Mouse (Mus musculus): ENCODE measurements around the gene Elmo1. TPM values are rescaled to one million over a fixed set of nuclear protein-coding genes. Genes with fewer than 3 reads are reported as not detected.
A peak's percentile ranks its signal among the peaks of the same experiment; 100 is the strongest.

Gene Elmo1
- polyA plus RNA-seq, 1 experiment from 2014 or later = 13.8 TPM

DNA sequence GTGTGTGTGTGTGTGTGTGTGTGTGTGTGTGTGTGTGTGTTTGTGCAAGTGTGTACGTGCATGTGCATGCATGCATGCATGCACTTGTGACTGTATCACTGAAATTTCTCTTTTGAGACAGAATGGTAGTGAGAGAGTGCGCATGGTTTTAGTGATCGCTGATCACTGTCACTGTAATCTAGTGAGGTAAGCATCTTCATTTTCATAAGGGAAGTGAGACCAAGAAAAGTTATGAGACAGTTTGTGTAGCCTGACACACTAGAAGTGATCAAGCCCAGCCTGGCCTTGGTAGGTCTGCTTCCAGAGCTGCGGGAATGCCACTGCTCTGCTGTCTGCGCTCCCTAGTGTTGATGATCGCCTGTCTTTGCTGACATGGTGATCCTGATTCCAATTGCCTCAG is 122.3 kb downstream of the Elmo1 start:
- Histone ChIP-seq H3K4me1 (no peaks in the 10 kb centered on the region), H3K36me3 (no peaks in the 10 kb centered on the region), H3K4me3 (no peak overlapping the region), H3K27ac (replicated peaks) (no peak overlapping the region), H3K9me3 (replicated peaks) (no peaks in the 10 kb centered on the region), H3K27me3 (ENCODE audit: low read depth, poor library complexity, severe bottlenecking) (no peaks in the 10 kb centered on the region)
- DNase-seq (ENCODE audit: low spot score) = no peak
- WGBS = 88% methylated on average over 6 of the region's 6 CpGs

- H3K9me3 ChIP-seq (replicated peaks) = no peaks in the 10 kb centered on the region
- no peaks in the 10 kb centered on the region for H3K36me3 ChIP-seq
- no peaks in the 10 kb centered on the region for H3K27me3 ChIP-seq (ENCODE audit: low read depth, poor library complexity, severe bottlenecking)
- no peak overlapping the region for H3K27ac ChIP-seq (replicated peaks)
- no peak overlapping the region for H3K4me3 ChIP-seq
- WGBS = 93% methylated on average over 5 of the region's 5 CpGs
- DNase-seq (ENCODE audit: low spot score) = no peak
- H3K4me1 ChIP-seq = no peaks in the 10 kb centered on the region
Observed at GRCm38 (mm10) chr13:20213861-20214260, 123.5 kb downstream of the Elmo1 start.

GRCm38 (mm10) chr13:20217453-20218090 is 127.2 kb downstream of the Elmo1 start:
- 75% methylated on average over 4 of the region's 4 CpGs for WGBS

DNA sequence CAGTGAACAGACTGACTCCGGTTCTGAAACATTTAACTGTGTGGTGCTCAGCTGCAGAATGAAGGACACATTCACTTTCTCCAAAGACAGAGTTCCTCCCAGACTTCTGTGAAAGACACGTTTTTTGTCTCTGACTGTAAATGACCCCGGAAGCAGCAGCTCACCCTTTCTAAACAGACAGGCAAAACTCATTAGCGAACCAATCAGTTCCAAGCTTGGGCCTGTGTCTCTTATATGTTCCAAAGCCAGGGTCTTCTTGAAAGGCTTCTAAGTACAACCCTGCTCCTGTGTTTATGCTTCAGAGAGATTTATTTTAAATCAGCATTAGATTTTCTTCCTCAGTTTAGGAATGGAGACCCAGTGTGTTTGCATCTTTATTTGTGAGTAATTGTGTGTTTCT is 127.7 kb downstream of the Elmo1 start:
- DNase-seq (ENCODE audit: low spot score) = no peak
- Histone ChIP-seq H3K4me3 (no peak overlapping the region), H3K27ac (replicated peaks) (no peak overlapping the region), H3K9me3 (replicated peaks) (no peaks in the 10 kb centered on the region), H3K36me3 (no peaks in the 10 kb centered on the region), H3K4me1 (no peaks in the 10 kb centered on the region), H3K27me3 (ENCODE audit: low read depth, poor library complexity, severe bottlenecking) (no peaks in the 10 kb centered on the region)
- WGBS = 79% methylated on average over 4 of the region's 4 CpGs

More at GRCm38 (mm10) chr13:20217453-20218090, 127.2 kb downstream of the Elmo1 start:
- Histone ChIP-seq H3K4me3 (no peak overlapping the region), H3K9me3 (replicated peaks) (no peaks in the 10 kb centered on the region), H3K27me3 (ENCODE audit: low read depth, poor library complexity, severe bottlenecking) (no peaks in the 10 kb centered on the region), H3K4me1 (no peaks in the 10 kb centered on the region), H3K27ac (replicated peaks) (no peak overlapping the region), H3K36me3 (no peaks in the 10 kb centered on the region)
- DNase-seq (ENCODE audit: low spot score) = no peak

DNA sequence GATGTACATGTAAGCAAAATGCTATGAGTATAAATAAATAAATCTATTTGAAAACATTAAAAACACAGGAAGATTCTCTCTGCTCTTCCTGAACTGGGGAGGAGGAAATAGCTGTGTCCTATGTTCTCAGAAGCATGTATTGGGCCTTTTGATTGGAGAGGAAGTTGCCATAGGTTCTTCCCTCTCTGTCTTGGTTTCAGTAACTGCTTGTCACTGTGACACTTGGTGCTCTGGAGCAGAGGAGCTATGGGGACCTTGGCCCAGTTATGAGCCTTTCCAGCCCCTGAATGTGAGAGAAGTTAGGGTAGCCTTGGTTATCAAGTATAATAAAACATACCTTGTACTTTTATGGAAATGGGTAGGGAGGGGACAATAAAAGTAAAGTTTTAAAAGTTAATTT is 130.0 kb downstream of the Elmo1 start:
- H3K9me3 ChIP-seq (replicated peaks) = no peaks in the 10 kb centered on the region
- no peaks in the 10 kb centered on the region for H3K36me3 ChIP-seq
- H3K27ac ChIP-seq (replicated peaks) = no peak overlapping the region
- no peak overlapping the region for H3K4me3 ChIP-seq
- H3K27me3 ChIP-seq (ENCODE audit: low read depth, poor library complexity, severe bottlenecking) = no peaks in the 10 kb centered on the region
- H3K4me1 ChIP-seq = no peaks in the 10 kb centered on the region
- DNase-seq (ENCODE audit: low spot score) = no peak

DNA sequence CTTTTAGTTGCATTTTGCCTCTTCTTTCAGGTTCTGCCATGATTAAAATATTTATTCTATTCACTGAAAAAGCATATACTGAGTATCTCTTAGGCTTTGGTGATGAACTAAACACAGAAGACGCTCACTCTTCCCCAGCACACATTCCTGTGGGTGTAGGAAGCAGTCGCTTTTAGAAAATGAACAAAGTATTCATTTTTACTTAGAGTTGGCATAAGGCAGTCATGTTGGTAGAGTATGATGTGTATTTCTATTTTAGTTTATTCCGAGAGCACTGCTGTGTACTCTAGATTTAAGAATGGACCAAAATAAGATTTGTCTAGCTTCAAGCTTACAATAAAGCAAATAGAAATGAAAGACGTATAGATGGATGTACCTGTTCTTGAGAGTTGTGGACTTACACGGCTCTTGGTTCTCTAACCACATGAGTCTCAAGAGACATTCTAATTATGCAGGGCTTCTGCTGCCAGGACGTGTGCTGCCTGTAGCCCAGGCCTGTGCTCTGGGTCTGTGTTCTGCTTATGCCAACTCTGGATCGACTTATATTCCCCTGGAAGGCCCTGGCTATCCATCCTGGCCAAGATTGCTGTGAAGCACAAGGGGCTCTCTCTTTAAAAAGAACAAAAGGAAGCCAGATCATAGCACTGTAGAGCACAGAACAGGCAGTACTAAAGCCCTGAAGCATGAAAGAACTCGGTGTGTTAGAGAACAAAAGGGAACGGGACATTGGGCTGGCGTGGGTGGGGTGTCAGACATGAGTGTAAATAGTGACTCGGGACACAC is 137.7 kb downstream of the Elmo1 start:
- DNase-seq (ENCODE audit: low spot score) = no peak
- no peaks in the 10 kb centered on the region for H3K36me3 ChIP-seq
- no peaks in the 10 kb centered on the region for H3K9me3 ChIP-seq (replicated peaks)
- H3K4me1 ChIP-seq = peaks cover 4% of the 10 kb centered on the region
- H3K27ac ChIP-seq (replicated peaks) = peak overlapping the region; percentile 14; the same call in 1 of the 2 replicates
- no peak overlapping the region for H3K4me3 ChIP-seq
- WGBS = 68% methylated on average over 11 of the region's 11 CpGs
- H3K27me3 ChIP-seq (ENCODE audit: low read depth, poor library complexity, severe bottlenecking) = no peaks in the 10 kb centered on the region

- WGBS = 77% methylated on average over 11 of the region's 11 CpGs
- DNase-seq (ENCODE audit: low spot score) = peak; percentile 20
Observed at GRCm38 (mm10) chr13:20231837-20232728, 141.7 kb downstream of the Elmo1 start.

GRCm38 (mm10) chr13:20233707-20234106 is 143.3 kb downstream of the Elmo1 start:
- Histone ChIP-seq H3K9me3 (replicated peaks) (no peaks in the 10 kb centered on the region), H3K36me3 (no peaks in the 10 kb centered on the region), H3K27ac (replicated peaks) (no peak overlapping the region), H3K4me1 (no peaks in the 10 kb centered on the region), H3K4me3 (no peak overlapping the region), H3K27me3 (ENCODE audit: low read depth, poor library complexity, severe bottlenecking) (no peaks in the 10 kb centered on the region)
- no peak for DNase-seq (ENCODE audit: low spot score)
- 93% methylated on average over 7 of the region's 7 CpGs for WGBS

More at GRCm38 (mm10) chr13:20231837-20232728, 141.7 kb downstream of the Elmo1 start:
- Histone ChIP-seq H3K4me1 (peaks cover 4% of the 10 kb centered on the region), H3K36me3 (no peaks in the 10 kb centered on the region), H3K27me3 (ENCODE audit: low read depth, poor library complexity, severe bottlenecking) (no peaks in the 10 kb centered on the region), H3K4me3 (no peak overlapping the region), H3K27ac (replicated peaks) (no peak overlapping the region; the same call in 1 of the 2 replicates), H3K9me3 (replicated peaks) (no peaks in the 10 kb centered on the region)

GRCm38 (mm10) chr13:20237615-20238014 is 147.2 kb downstream of the Elmo1 start:
- no peak for DNase-seq (ENCODE audit: low spot score)
- H3K9me3 ChIP-seq (replicated peaks) = no peaks in the 10 kb centered on the region
- H3K4me1 ChIP-seq = no peaks in the 10 kb centered on the region
- no peak overlapping the region for H3K27ac ChIP-seq (replicated peaks)
- no peak overlapping the region for H3K4me3 ChIP-seq
- WGBS = 75% methylated on average over 5 of the region's 5 CpGs
- no peaks in the 10 kb centered on the region for H3K27me3 ChIP-seq (ENCODE audit: low read depth, poor library complexity, severe bottlenecking)
- no peaks in the 10 kb centered on the region for H3K36me3 ChIP-seq

- Histone ChIP-seq H3K4me3 (no peak overlapping the region), H3K27ac (replicated peaks) (no peak overlapping the region), H3K36me3 (no peaks in the 10 kb centered on the region), H3K27me3 (ENCODE audit: low read depth, poor library complexity, severe bottlenecking) (no peaks in the 10 kb centered on the region), H3K9me3 (replicated peaks) (no peaks in the 10 kb centered on the region), H3K4me1 (no peaks in the 10 kb centered on the region)
- 68% methylated on average over 3 of the region's 3 CpGs for WGBS
- no peak for DNase-seq (ENCODE audit: low spot score)
Observed at GRCm38 (mm10) chr13:20238146-20238545, 147.8 kb downstream of the Elmo1 start.

DNA sequence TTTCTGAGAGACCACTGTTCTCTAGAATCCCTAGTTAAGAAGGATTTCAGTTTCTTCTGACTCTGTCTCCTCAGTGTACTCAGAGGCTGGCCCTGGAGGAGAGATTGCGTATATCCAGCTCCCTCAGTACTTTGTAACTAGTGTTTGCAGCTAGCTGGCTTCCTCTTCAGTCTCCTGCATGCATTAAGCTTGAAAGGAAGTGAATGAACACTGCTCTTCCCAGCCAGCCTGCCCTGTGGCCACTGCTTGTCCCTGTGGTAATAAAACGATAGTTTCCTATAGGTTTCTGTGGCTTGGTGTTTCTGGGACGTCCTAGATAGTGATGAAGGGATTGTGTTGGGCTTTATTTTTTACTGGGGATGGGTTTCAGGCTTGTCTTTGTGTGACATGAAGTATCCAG is 148.3 kb downstream of the Elmo1 start:
- WGBS = 87% methylated on average over 3 of the region's 3 CpGs
- H3K27ac ChIP-seq (replicated peaks) = no peak overlapping the region
- H3K36me3 ChIP-seq = no peaks in the 10 kb centered on the region
- no peaks in the 10 kb centered on the region for H3K4me1 ChIP-seq
- H3K9me3 ChIP-seq (replicated peaks) = no peaks in the 10 kb centered on the region
- no peak for DNase-seq (ENCODE audit: low spot score)
- no peak overlapping the region for H3K4me3 ChIP-seq
- H3K27me3 ChIP-seq (ENCODE audit: low read depth, poor library complexity, severe bottlenecking) = no peaks in the 10 kb centered on the region

GRCm38 (mm10) chr13:20250069-20250668 is 159.8 kb downstream of the Elmo1 start:
- DNase-seq (ENCODE audit: low spot score) = no peak
- no peaks in the 10 kb centered on the region for H3K27me3 ChIP-seq (ENCODE audit: low read depth, poor library complexity, severe bottlenecking)
- no peak overlapping the region for H3K27ac ChIP-seq (replicated peaks)
- no peaks in the 10 kb centered on the region for H3K9me3 ChIP-seq (replicated peaks)
- no peaks in the 10 kb centered on the region for H3K4me1 ChIP-seq
- no peak overlapping the region for H3K4me3 ChIP-seq
- H3K36me3 ChIP-seq = no peaks in the 10 kb centered on the region
